Mouse (Mus musculus) macrophage (primary cell): Measurements from ENCODE around the gene Trp53bp1. TPM values are rescaled to one million over a fixed set of nuclear protein-coding genes. Genes with fewer than 3 reads are reported as not detected.

ENCODE experiments used
- H3K27ac ChIP-seq: fragments of 350-480 bp; formaldehyde crosslinking; 2 replicates; pipeline ENCODE4 v1.9.0; 2021
- H3K36me3 ChIP-seq: fragments of 350-480 bp; formaldehyde crosslinking; 2 replicates; pipeline ENCODE4 v1.9.0; 2021; ENCODE audit errors: inconsistent target
- H3K4me3 ChIP-seq: fragments of 350-480 bp; formaldehyde crosslinking; 2 replicates; pipeline ENCODE4 v1.9.0; 2021; ENCODE audit errors: inconsistent target
- H3K79me2 ChIP-seq: fragments of 350-480 bp; formaldehyde crosslinking; 2 replicates; pipeline ENCODE4 v1.9.0; 2021; ENCODE audit errors: inconsistent target
- WGBS: methylation state at CpG from one replicate; pipeline ENCODE4 v1.1.7; 2026; ENCODE audit warnings: inconsistent platforms; ENCODE audit not compliant: missing documents; 5-methylcytosine and 5-hydroxymethylcytosine counted together
- polyA plus RNA-seq: library from polyadenylated mRNA; stranded (reverse); fragments of 250-400 nt; gene quantifications from 3 replicates; pipeline ENCODE4 v1.2.4, GENCODE M21; 2018; ENCODE audit warnings: inconsistent platforms

Gene Trp53bp1
- polyA plus RNA-seq, 1 experiment from 2014 or later: 10.5 TPM

DNA sequence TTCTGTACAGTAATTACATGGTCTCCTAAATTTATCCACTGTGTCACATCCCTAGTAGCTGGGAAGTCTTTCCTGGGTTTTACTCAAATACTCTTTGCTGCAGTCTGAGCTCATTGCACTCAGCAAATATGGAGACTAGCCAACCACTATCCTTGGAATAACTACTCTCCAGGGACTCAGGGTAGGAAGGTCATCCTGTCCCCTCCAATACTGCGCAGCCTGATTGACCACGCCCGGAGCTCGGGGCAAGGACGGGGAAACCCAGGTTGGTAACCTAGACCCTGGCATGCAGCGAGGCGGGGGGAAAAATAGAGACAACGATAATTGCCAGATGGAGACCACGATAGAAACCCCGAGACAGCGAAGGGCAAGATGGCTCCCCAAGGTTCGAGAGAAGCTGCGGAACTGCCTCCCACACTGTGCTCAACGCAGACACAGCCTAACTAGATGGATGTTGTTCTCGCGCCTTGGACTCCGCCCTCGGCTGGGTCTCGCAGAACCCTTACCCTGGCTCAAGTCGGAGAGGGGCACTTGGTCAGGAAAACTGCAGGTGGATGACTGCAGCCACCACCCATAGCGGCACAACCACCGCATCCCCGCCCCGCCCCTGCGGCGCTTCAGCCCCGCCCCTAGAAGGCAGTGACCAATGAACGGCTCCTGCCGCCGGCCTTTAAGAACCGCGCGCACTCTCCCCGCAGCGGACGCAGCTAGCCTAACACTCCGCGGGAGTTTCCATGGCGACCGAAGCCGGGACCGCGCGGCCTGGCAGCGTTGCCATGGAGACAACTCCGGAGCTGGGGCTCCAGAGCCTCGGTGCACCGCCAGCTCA lies 17.9 kb upstream of the Trp53bp1 start, which contains the start of gene Map1a:
Map1a (plus strand) TSS at position 700 of the 829 bp plus-strand sequence.
- Histone ChIP-seq H3K27ac (no peak within 1 kb of the TSS), H3K4me3 (peak within 1 kb of the TSS; percentile 34), H3K36me3 (no peaks in the 10 kb centered on the region), H3K79me2 (no peaks in the 10 kb centered on the region)
- WGBS: 6% methylated on average over 38 of the region's 48 CpGs

GRCm38 (mm10) chr2:121287850-121288249 lies 16.6 kb upstream of the Trp53bp1 start:
- 94% methylated on average over 2 of the region's 2 CpGs for WGBS
- Histone ChIP-seq H3K79me2 (no peaks in the 10 kb centered on the region), H3K27ac (no peak overlapping the region), H3K36me3 (no peaks in the 10 kb centered on the region), H3K4me3 (no peak overlapping the region)

- WGBS: 44% methylated on average over 4 of the region's 4 CpGs
- no peaks in the 10 kb centered on the region for H3K79me2 ChIP-seq
- no peak overlapping the region for H3K27ac ChIP-seq
- H3K36me3 ChIP-seq: no peaks in the 10 kb centered on the region
- H3K4me3 ChIP-seq: peak overlapping the region; percentile 72; the same call in 1 of the 2 replicates
These were observed 815 bp upstream of the Trp53bp1 start for GRCm38 (mm10) chr2:121271928-121272516.

GRCm38 (mm10) chr2:121270521-121271235 lies 529 bp downstream of the Trp53bp1 start:
- Histone ChIP-seq H3K27ac (no peak overlapping the region), H3K36me3 (no peaks in the 10 kb centered on the region), H3K79me2 (no peaks in the 10 kb centered on the region), H3K4me3 (peak overlapping the region; percentile 72)
- 5% methylated on average over 34 of the region's 35 CpGs for WGBS

DNA sequence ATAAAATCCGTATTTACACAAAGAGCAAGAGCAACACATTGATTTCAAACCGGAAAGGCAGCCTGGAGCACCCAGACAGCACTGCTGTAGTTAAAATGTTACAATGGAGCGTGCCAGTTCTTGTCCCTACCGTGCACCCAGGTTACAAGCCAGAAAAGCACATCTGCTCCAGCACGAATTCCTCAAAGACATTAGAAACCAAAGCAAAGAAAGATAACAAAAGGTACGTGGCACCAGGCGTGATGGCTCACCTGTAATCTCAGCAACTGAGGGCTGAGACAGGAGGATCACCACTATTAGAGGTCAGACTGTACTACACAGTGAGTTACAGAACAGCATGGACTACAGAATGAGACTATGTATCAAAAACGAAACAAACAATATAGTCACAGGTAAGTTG lies 2.8 kb downstream of the Trp53bp1 start:
- no peaks in the 10 kb centered on the region for H3K79me2 ChIP-seq
- no peaks in the 10 kb centered on the region for H3K36me3 ChIP-seq
- no peak overlapping the region for H3K27ac ChIP-seq
- no peak overlapping the region for H3K4me3 ChIP-seq
- WGBS: 93% methylated on average over 7 of the region's 8 CpGs

- peaks cover 58% of the 10 kb centered on the region for H3K36me3 ChIP-seq
- no peak overlapping the region for H3K4me3 ChIP-seq
- no peak overlapping the region for H3K27ac ChIP-seq
- H3K79me2 ChIP-seq: no peaks in the 10 kb centered on the region
- WGBS: 83% methylated on average over 2 of the region's 2 CpGs
These were observed 21.4 kb downstream of the Trp53bp1 start for GRCm38 (mm10) chr2:121249758-121250157.

DNA sequence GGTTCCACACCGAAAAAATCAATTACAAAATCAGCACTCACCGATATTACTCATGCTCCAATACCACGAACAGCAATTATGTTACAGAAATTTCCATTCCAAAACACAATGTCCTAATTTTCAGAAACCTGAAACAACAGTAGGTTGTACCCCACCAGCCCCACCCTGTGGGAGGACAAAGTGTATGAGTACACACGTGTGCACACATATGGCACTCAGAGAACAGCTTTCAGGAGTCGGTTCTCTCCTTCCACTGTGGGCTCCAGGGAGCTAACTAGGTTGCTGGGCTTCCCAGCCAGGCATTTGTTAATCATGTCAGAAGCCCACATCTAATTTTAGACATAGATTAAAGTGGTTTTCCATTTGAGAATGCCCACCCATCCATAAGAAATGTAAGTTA lies 27.1 kb downstream of the Trp53bp1 start:
- no peak overlapping the region for H3K27ac ChIP-seq
- 91% methylated on average over 5 of the region's 5 CpGs for WGBS
- H3K4me3 ChIP-seq: no peak overlapping the region
- no peaks in the 10 kb centered on the region for H3K79me2 ChIP-seq
- H3K36me3 ChIP-seq: peaks cover 20% of the 10 kb centered on the region

GRCm38 (mm10) chr2:121239426-121239825 lies 31.8 kb downstream of the Trp53bp1 start:
- peaks cover 28% of the 10 kb centered on the region for H3K36me3 ChIP-seq
- WGBS: 90% methylated on average over 4 of the region's 4 CpGs
- no peak overlapping the region for H3K27ac ChIP-seq
- no peaks in the 10 kb centered on the region for H3K79me2 ChIP-seq
- no peak overlapping the region for H3K4me3 ChIP-seq

DNA sequence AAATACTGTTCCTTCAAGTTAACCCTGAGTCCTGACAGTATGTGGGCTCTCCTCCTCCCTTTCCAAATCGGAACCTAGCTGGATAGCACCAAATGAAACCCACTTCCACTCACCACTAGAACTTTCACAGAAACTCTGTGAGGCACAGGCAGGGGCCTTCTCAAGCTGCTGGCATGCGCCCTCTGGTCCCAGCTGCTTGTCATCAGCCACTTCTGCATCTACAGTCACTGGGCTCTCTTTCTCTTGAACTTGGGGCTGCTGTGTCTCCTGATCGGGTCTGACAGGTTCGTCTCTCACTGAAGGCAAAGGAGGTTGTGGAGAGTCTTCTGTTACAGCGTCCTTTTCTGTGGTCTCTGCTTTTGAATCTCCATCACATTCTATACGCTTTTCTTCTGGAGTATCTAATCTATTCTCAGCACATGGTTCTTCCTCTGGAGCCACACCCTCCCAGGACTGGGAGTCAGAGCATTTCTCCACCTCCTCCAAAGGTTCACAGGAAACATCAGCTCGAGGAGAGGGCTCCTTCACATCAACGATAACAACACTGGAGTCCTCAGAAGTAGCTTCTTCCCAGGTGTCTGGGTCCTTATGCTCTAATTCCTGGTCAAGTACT lies 35.6 kb downstream of the Trp53bp1 start:
- peaks cover 37% of the 10 kb centered on the region for H3K36me3 ChIP-seq
- H3K4me3 ChIP-seq: no peak overlapping the region

GRCm38 (mm10) chr2:121228135-121228534 lies 43.1 kb downstream of the Trp53bp1 start:
- no peak overlapping the region for H3K4me3 ChIP-seq
- peaks cover 9% of the 10 kb centered on the region for H3K36me3 ChIP-seq
- no peaks in the 10 kb centered on the region for H3K79me2 ChIP-seq
- 98% methylated on average over 4 of the region's 4 CpGs for WGBS
- no peak overlapping the region for H3K27ac ChIP-seq

More for the DNA sequence above, 35.6 kb downstream of the Trp53bp1 start:
- 92% methylated on average over 8 of the region's 8 CpGs for WGBS
- no peaks in the 10 kb centered on the region for H3K79me2 ChIP-seq
- no peak overlapping the region for H3K27ac ChIP-seq

GRCm38 (mm10) chr2:121223010-121223409 lies 48.2 kb downstream of the Trp53bp1 start:
- H3K4me3 ChIP-seq: no peak overlapping the region
- WGBS: 95% methylated on average over 2 of the region's 2 CpGs
- peaks cover 5% of the 10 kb centered on the region; the same call in 1 of the 2 replicates for H3K36me3 ChIP-seq
- no peak overlapping the region for H3K27ac ChIP-seq
- no peaks in the 10 kb centered on the region for H3K79me2 ChIP-seq

DNA sequence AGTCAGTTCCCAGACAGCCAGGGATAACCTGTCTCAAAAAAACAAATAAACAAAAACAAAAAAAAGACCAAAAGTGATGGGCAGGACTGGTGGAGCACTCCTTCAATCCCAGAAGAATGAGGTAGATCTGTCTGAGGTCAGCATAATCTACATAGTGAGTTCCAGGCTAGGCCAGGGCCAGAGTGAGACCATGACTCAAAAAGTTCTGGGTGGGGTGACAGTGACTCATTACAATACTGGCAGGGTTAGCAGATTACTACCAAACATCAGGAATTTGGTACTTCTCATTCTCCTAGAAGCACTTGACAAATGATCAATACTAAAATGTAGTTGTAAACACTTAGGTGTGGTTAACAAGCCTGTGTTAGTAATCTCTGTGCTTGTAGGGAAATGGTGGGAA lies 51.2 kb downstream of the Trp53bp1 start:
- Histone ChIP-seq H3K36me3 (peaks cover 14% of the 10 kb centered on the region; the same call in 1 of the 2 replicates), H3K79me2 (no peaks in the 10 kb centered on the region)

GRCm38 (mm10) chr2:121219177-121219576 lies 52.0 kb downstream of the Trp53bp1 start:
- no peak overlapping the region for H3K4me3 ChIP-seq
- H3K36me3 ChIP-seq: peaks cover 14% of the 10 kb centered on the region; the same call in 1 of the 2 replicates
- H3K27ac ChIP-seq: no peak overlapping the region
- H3K79me2 ChIP-seq: no peaks in the 10 kb centered on the region

More for the DNA sequence above, 51.2 kb downstream of the Trp53bp1 start:
- no peak overlapping the region for H3K27ac ChIP-seq
- no peak overlapping the region for H3K4me3 ChIP-seq

DNA sequence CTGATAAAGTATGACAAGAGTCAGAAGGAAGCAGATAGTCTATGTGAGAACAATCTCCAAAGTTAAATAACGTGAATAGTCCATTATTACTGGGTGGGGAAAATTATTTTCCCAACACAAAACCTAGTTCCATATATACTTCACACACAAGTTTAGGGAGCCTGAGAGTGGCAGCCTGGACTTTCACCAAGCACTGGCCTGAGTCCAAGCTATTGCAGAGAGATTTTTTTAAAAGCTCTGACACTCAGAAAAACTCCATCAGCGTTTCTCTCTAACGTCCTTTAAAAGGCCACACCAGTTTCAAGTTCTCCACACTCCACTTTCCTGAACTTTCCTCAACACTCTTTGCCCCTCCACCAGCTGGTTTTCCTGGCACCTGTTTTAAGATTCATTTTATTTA lies 56.7 kb downstream of the Trp53bp1 start:
- Histone ChIP-seq H3K36me3 (peaks cover 25% of the 10 kb centered on the region; the same call in 1 of the 2 replicates), H3K79me2 (no peaks in the 10 kb centered on the region), H3K4me3 (no peak overlapping the region), H3K27ac (no peak overlapping the region)
- WGBS: 88% methylated on average over 3 of the region's 3 CpGs
